Mouse (Mus musculus) ES-Bruce4 (cell line): ENCODE results near the gene Hsf2.

Experiments used
- CTCF ChIP-seq: IDR thresholded peaks from one replicate; pipeline ENCODE4 v1.8.1; 2011; ENCODE audit warnings: low read depth, low read length
- POLR2A ChIP-seq: IDR thresholded peaks from one replicate; pipeline ENCODE4 v1.8.1; 2011; ENCODE audit warnings: low read length; ENCODE audit not compliant: insufficient read depth

DNA sequence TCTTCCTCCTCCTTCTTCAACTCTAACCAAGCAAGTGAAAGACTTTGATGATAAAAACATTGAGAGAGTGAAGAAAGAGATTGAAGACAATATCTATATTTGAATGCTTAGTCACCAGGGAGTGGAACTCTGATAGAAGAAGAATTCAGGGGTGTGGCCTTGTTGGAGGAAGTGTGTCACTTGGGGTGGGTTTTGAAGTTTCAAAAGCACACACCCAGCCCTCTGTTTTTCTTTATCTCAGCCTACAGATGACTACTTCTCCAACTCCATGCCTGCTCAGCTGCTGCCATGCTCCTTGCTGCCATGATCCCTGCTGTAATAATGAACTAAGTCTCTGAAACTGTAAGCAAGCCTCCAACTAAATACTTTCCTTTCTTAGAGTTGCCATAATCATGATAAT is 20.4 kb upstream of the Hsf2 start:
- TF ChIP-seq CTCF = no peak
- no peak for TF ChIP-seq POLR2A
